Mouse (Mus musculus) limb, embryonic 14.5 days (tissue): ENCODE measurements at regions not wholly inside any gene's neighbourhood (a gene's known extent, or its start where the extent isn't known, plus 50 kb on each side); places are given as distances from the start of the nearest gene placed in this dataset.

ENCODE experiments used
- ATAC-seq: fragments of 200-750 bp; cut with Nextera tagmentation; 2 replicates; pipeline ENCODE4 v1.8.0; 2017; ENCODE audit warnings: low read depth, moderate number of reproducible peaks, moderate TSS enrichment; ENCODE audit not compliant: low FRiP score
- DNase-seq: peaks from one replicate; pipeline ENCODE4 v3.0.0-alpha.2; 2015; ENCODE audit warnings: low spot score
- H3K27ac ChIP-seq: fragments of 300-500 bp; sonication (generic); replicated peaks from 2 replicates; pipeline ENCODE4 v1.5.1; 2014; ENCODE audit warnings: low read depth, mild to moderate bottlenecking, low read length, moderate library complexity, mixed read lengths
- H3K27me3 ChIP-seq: fragments of 300-500 bp; sonication (generic); 2 replicates; pipeline ENCODE4 v1.6.1; 2014; ENCODE audit warnings: low read length, mixed read lengths; ENCODE audit not compliant: control insufficient read depth, insufficient read depth
- H3K36me3 ChIP-seq: fragments of 300-500 bp; sonication (generic); 2 replicates; pipeline ENCODE4 v1.6.1; 2014; ENCODE audit warnings: mild to moderate bottlenecking, low read length, moderate library complexity, mixed read lengths; ENCODE audit not compliant: control insufficient read depth, insufficient read depth
- H3K4me1 ChIP-seq: fragments of 300-500 bp; sonication (generic); 2 replicates; pipeline ENCODE4 v1.6.1; 2014; ENCODE audit warnings: antibody characterized with exemption, low read length, mixed read lengths; ENCODE audit not compliant: control insufficient read depth, insufficient read depth
- H3K4me2 ChIP-seq: fragments of 300-500 bp; sonication (generic); replicated peaks from 2 replicates; pipeline ENCODE4 v1.6.1; 2014; ENCODE audit warnings: low read depth, mild to moderate bottlenecking, low read length, moderate library complexity; ENCODE audit not compliant: severe bottlenecking
- H3K4me3 ChIP-seq: fragments of 300-500 bp; sonication (generic); replicated peaks from 2 replicates; pipeline ENCODE4 v1.5.1; 2014; ENCODE audit warnings: low read length
- H3K9ac ChIP-seq: fragments of 300-500 bp; sonication (generic); 2 replicates; pipeline ENCODE4 v1.6.1; 2014; ENCODE audit warnings: mild to moderate bottlenecking, low read depth, low read length, moderate library complexity; ENCODE audit not compliant: severe bottlenecking
- H3K9me3 ChIP-seq: fragments of 300-500 bp; sonication (generic); 2 replicates; pipeline ENCODE4 v1.6.1; 2016; ENCODE audit warnings: low read length; ENCODE audit not compliant: control insufficient read depth
- POLR2A ChIP-seq: fragments of 200-500 bp; IDR thresholded peaks from 2 replicates; pipeline ENCODE4 v1.8.0; 2012; ENCODE audit warnings: inconsistent platforms, mild to moderate bottlenecking, moderate library complexity, borderline replicate concordance; ENCODE audit not compliant: insufficient read depth, insufficient read length; ENCODE audit errors: extremely low read depth
- WGBS: fragments of 180-500 bp; shearing (Covaris S2); extraction: QIAGEN DNeasy Blood & Tissue Kit; methylation state at CpG from one replicate; pipeline ENCODE4 v1.1.7; 2014; 5-methylcytosine and 5-hydroxymethylcytosine counted together

- Histone ChIP-seq H3K27me3 (no peaks in the 10 kb centered on the region), H3K9ac (no peak overlapping the region), H3K4me3 (no peak overlapping the region), H3K27ac (no peak overlapping the region), H3K4me2 (no peak overlapping the region), H3K4me1 (no peaks in the 10 kb centered on the region), H3K9me3 (no peaks in the 10 kb centered on the region), H3K36me3 (no peaks in the 10 kb centered on the region)
- no peak for DNase-seq
- TF ChIP-seq POLR2A, result no peak
- ATAC-seq, result no peak
- WGBS, result 81% methylated on average over 5 of the region's 5 CpGs
Observed at GRCm38 (mm10) chr10:126122504-126122903, 156.5 kb downstream of the Lrig3 start.

- Histone ChIP-seq H3K36me3 (no peaks in the 10 kb centered on the region), H3K9me3 (no peaks in the 10 kb centered on the region), H3K9ac (no peak overlapping the region), H3K4me3 (no peak overlapping the region), H3K27me3 (no peaks in the 10 kb centered on the region), H3K27ac (no peak overlapping the region), H3K4me2 (no peak overlapping the region), H3K4me1 (no peaks in the 10 kb centered on the region)
- ATAC-seq (no peak), DNase-seq (no peak)
- 85% methylated on average over 3 of the region's 3 CpGs for WGBS
- no peak for TF ChIP-seq POLR2A
Observed at GRCm38 (mm10) chr10:126133188-126133587, 167.2 kb downstream of the Lrig3 start.

GRCm38 (mm10) chr10:126133957-126134356, 168.0 kb downstream of the Lrig3 start:
- no peaks in the 10 kb centered on the region for H3K9me3 ChIP-seq
- ATAC-seq (no peak), DNase-seq (no peak)
- no peak overlapping the region for H3K4me3 ChIP-seq
- TF ChIP-seq POLR2A, result no peak
- H3K36me3 ChIP-seq, result no peaks in the 10 kb centered on the region
- no peaks in the 10 kb centered on the region for H3K27me3 ChIP-seq
- H3K4me2 ChIP-seq, result no peak overlapping the region
- no peak overlapping the region for H3K27ac ChIP-seq
- H3K4me1 ChIP-seq, result no peaks in the 10 kb centered on the region
- H3K9ac ChIP-seq, result no peak overlapping the region

- Histone ChIP-seq H3K27ac (no peak overlapping the region; the same call in 1 of the 2 replicates), H3K27me3 (no peaks in the 10 kb centered on the region), H3K4me1 (peaks cover 20% of the 10 kb centered on the region), H3K9me3 (no peaks in the 10 kb centered on the region), H3K9ac (no peak overlapping the region), H3K36me3 (no peaks in the 10 kb centered on the region), H3K4me3 (no peak overlapping the region), H3K4me2 (no peak overlapping the region)
- WGBS, result 51% methylated on average over 12 of the region's 12 CpGs
- no peak for TF ChIP-seq POLR2A
- ATAC-seq (peak; percentile 56), DNase-seq (peak; percentile 54)
Observed at GRCm38 (mm10) chr10:126138585-126138984, 172.6 kb downstream of the Lrig3 start.

- Histone ChIP-seq H3K27ac (peak overlapping the region; percentile 83), H3K9ac (no peak overlapping the region), H3K27me3 (no peaks in the 10 kb centered on the region), H3K9me3 (no peaks in the 10 kb centered on the region), H3K36me3 (no peaks in the 10 kb centered on the region), H3K4me2 (peak overlapping the region; percentile 24; the same call in 1 of the 2 replicates), H3K4me1 (peaks cover 38% of the 10 kb centered on the region), H3K4me3 (no peak overlapping the region)
- no peak for DNase-seq
- WGBS, result 32% methylated on average over 7 of the region's 7 CpGs
- TF ChIP-seq POLR2A, result no peak
- ATAC-seq, result no peak
Observed at GRCm38 (mm10) chr10:126141586-126141985, 175.6 kb downstream of the Lrig3 start.

GRCm38 (mm10) chr10:126143833-126144232, 177.9 kb downstream of the Lrig3 start:
- WGBS, result 49% methylated on average over 10 of the region's 10 CpGs
- Histone ChIP-seq H3K4me2 (peak overlapping the region; percentile 44; the same call in 1 of the 2 replicates), H3K27ac (peak overlapping the region; percentile 89), H3K4me1 (peaks cover 38% of the 10 kb centered on the region), H3K9ac (no peak overlapping the region), H3K36me3 (no peaks in the 10 kb centered on the region), H3K27me3 (no peaks in the 10 kb centered on the region), H3K9me3 (no peaks in the 10 kb centered on the region), H3K4me3 (no peak overlapping the region)
- TF ChIP-seq POLR2A, result no peak
- DNase-seq, result peak; percentile 79
- ATAC-seq, result 0 out of 2 replicates have a peak, but pooled peaks have one; percentile 48
